Comparison of ENCODE assay signal across 14 mouse cellular contexts in the genomic region with DNA sequence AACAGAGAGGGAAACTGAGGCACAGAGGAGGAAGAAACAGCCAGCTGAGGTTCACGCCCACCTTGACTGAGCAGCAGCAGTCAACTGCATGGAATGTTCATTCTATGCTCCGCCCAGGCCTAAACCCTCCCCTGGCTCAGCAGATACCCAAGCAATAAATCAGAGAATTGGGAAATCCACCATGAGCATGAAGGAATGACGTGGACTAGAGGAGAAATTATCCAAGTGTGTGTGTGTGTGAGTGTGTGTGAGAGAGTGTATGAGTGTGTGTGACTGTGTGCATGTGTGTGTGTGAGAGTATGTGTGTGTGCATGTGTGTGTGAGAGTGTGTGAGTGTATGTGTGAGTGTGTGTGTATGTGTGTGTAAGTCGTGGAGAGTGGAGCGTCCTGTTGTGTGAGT. TPM values are rescaled to one million over a fixed set of nuclear protein-coding genes. Genes with fewer than 3 reads are reported as not detected.
DNase-seq lines count a peak whose midpoint lies in the region; TF ChIP-seq lines count a peak whose summit lies in the region.
"Had no signal": no experiment of that assay in that cellular context is flagged by ENCODE, and none has a peak within 500 bp of the region (broad histone marks: within the 10 kb centered on the region; RNA-seq: fewer than 3 reads in every experiment).

No protein-coding gene starts in this region.

- in situ Hi-C loops in CH12.LX (cut with MboI; ENCODE audit: low pct_ligation_motif_present, low pct_unique_long_range_greater_than_20kb, low sequenced_read_pairs) = no loop called here

- TF ChIP-seq EP300 in CH12.LX (IDR thresholded peaks at IDR 0.05; ENCODE audit: low read length) = no peak
- no peak for TF ChIP-seq EP300 in heart, adult 2 months (IDR thresholded peaks at IDR 0.05; ENCODE audit: insufficient read depth, low read depth, low read length)

- TF ChIP-seq POLR2A in CH12.LX (IDR thresholded peaks at IDR 0.05; ENCODE audit: low read depth, low read length) = 0 out of 2 replicates have a peak, but pooled peaks have one; percentile 3
- TF ChIP-seq POLR2A in bone marrow, adult 2 months (IDR thresholded peaks at IDR 0.05; ENCODE audit: borderline replicate concordance, control insufficient read depth, low read depth, low read length) = no peak
- no peak for TF ChIP-seq POLR2A in heart, adult 2 months (IDR thresholded peaks at IDR 0.05; ENCODE audit: insufficient read depth, low read depth, low read length)

- H3K4me1 ChIP-seq in CH12.LX (ENCODE audit: control insufficient read depth in 1 of 2, insufficient read depth in 2 of 2) = peaks cover 39 to 63% of the 10 kb centered on the region in 2 experiments
- peaks cover 4% of the 10 kb centered on the region for H3K4me1 ChIP-seq in bone marrow, adult 2 months (ENCODE audit: control insufficient read depth, insufficient read depth, low read length)
- H3K4me1 ChIP-seq in heart, adult 2 months (ENCODE audit: control insufficient read depth, insufficient read depth, low read length) = peaks cover 12% of the 10 kb centered on the region

- DNase-seq in 3T3-L1 (ENCODE audit: low read depth, low spot score) = peak; percentile 87
- DNase-seq in CH12.LX (ENCODE audit: extremely low read depth) = no peak
- peak; percentile 64 for DNase-seq in lung, postnatal 10 days
- no peak for DNase-seq in heart, adult 2 months
- no peak for DNase-seq in ovary, postnatal 10 days (ENCODE audit: low spot score)
- DNase-seq in neural tube, embryonic 10.5 days (ENCODE audit: extremely low spot score, low spot score) = no peak
- DNase-seq: cerebellum, adult 11 months; forebrain, postnatal 0 days; heart, adult 11 months; heart, postnatal 4 days; kidney, adult 18-20 months; thymus, adult 2 months had no signal

- dilution Hi-C loops in CH12.LX (cut with MboI; ENCODE audit: extremely low pct_ligation_motif_present, extremely low pct_unique_long_range_greater_than_20kb, low sequenced_read_pairs) = no loop called here

- no peak overlapping the region for H3K9ac ChIP-seq in CH12.LX (ENCODE audit: insufficient read depth, low read depth)
- no peak overlapping the region for H3K9ac ChIP-seq in heart, adult 2 months (ENCODE audit: low read depth, low read length)
- H3K9ac ChIP-seq: forebrain, postnatal 0 days had no signal

- WGBS in bone marrow, adult 2 months = 74% methylated on average over 5 of the region's 5 CpGs
- WGBS in heart, adult 2 months = 91% methylated on average over 5 of the region's 5 CpGs

- H3K79me2 ChIP-seq in CH12.LX (replicated peaks; ENCODE audit: control insufficient read depth, extremely low read depth, insufficient read depth, poor library complexity, severe bottlenecking) = peaks cover 41% of the 10 kb centered on the region
- no peaks in the 10 kb centered on the region for H3K79me2 ChIP-seq in heart, adult 2 months (replicated peaks; ENCODE audit: control insufficient read depth, insufficient read depth, low read length)

- no peak for TF ChIP-seq CTCF in CH12.LX (conservative IDR thresholded peaks at IDR 0.05 in 1 of 2, IDR thresholded peaks at IDR 0.05 in 1 of 2; ENCODE audit: low read depth in 2 of 2, low read length in 2 of 2)
- TF ChIP-seq CTCF in bone marrow, adult 2 months (IDR thresholded peaks at IDR 0.05; ENCODE audit: control insufficient read depth, insufficient read depth, low read length) = no peak
- TF ChIP-seq CTCF in heart, adult 2 months (IDR thresholded peaks at IDR 0.05) = no peak

- no peaks in the 10 kb centered on the region for H3K27me3 ChIP-seq in CH12.LX (replicated peaks)
- no peaks in the 10 kb centered on the region for H3K27me3 ChIP-seq in heart, adult 2 months (ENCODE audit: control insufficient read depth, insufficient read depth, low read length)

- peaks cover 5% of the 10 kb centered on the region for H3K9me3 ChIP-seq in CH12.LX (replicated peaks; ENCODE audit: low read length)

- peak overlapping the region in 1 of 3 experiments; percentile 38 for H3K4me3 ChIP-seq in CH12.LX (replicated peaks in 1 of 3; ENCODE audit: low read depth in 2 of 3, low read length in 2 of 3, poor library complexity in 1 of 3)
- H3K4me3 ChIP-seq in bone marrow, adult 2 months (replicated peaks; ENCODE audit: control insufficient read depth, low read depth, low read length) = no peak overlapping the region
- H3K4me3 ChIP-seq in heart, adult 2 months = no peak overlapping the region

- TF ChIP-seq RAD21 in CH12.LX (IDR thresholded peaks at IDR 0.05; ENCODE audit: low read depth, low read length) = no peak

- peaks cover 28 to 51% of the 10 kb centered on the region in 2 experiments for H3K36me3 ChIP-seq in CH12.LX (replicated peaks in 1 of 2; ENCODE audit: control insufficient read depth in 1 of 2, insufficient read depth in 1 of 2, low read length in 1 of 2)
- no peaks in the 10 kb centered on the region for H3K36me3 ChIP-seq in heart, adult 2 months (ENCODE audit: control insufficient read depth, insufficient read depth, low read length)

- intact Hi-C loops in heart, adult 2 months (cut with DNase I) = no loop called here

- H3K27ac ChIP-seq in CH12.LX (ENCODE audit: insufficient read depth, low read depth) = peak overlapping the region; percentile 95
- peak overlapping the region; percentile 79; the same call in 1 of the 2 replicates for H3K27ac ChIP-seq in bone marrow, adult 2 months (ENCODE audit: control insufficient read depth, insufficient read depth, low read depth, low read length, poor library complexity)
- H3K27ac ChIP-seq in heart, adult 2 months = no peak overlapping the region

- peak overlapping the region; percentile 48; the same call in 1 of the 2 replicates for H3K4me2 ChIP-seq in CH12.LX (ENCODE audit: insufficient read depth, low read depth, poor library complexity, severe bottlenecking)

TF ChIP-seq in CH12.LX, 34 proteins besides CTCF, POLR2A, EP300 and RAD21:
- TF ChIP-seq TCF12 (IDR thresholded peaks at IDR 0.05; ENCODE audit: low read depth, low read length) = peak; percentile 26; the same call in 1 of the 2 replicates
- no peak for TF ChIP-seq MYC (IDR thresholded peaks at IDR 0.05; ENCODE audit: low read depth, low read length)

RNA-seq across cellular contexts. Expression of gene Bcl3, which starts 4.1 kb away (rescaled TPM):
- total RNA-seq in CH12.LX (2012; rRNA removed) (15.8 and 18.8 TPM in 2 replicates), CH12.LX (2014; rRNA removed) (3.2 and 3.8 TPM in 2 replicates)
- 17.9 and 25.2 TPM in 2 replicates for polyA plus RNA-seq in CH12.LX (2012; ENCODE audit: insufficient read length, low read depth)
- polyA plus RNA-seq in bone marrow, adult 2 months (2011; ENCODE audit: insufficient read depth, insufficient read length, low replicate concordance, missing spikeins) = 6.4 and 13.0 TPM in 2 replicates
- 1 to 10 TPM; 3.5 to 6.1 TPM for total RNA-seq in heart, adult 2 months (2021)
- polyA plus RNA-seq in heart, adult 2 months (2012; rRNA removed) = 11.9 and 14.0 TPM in 2 replicates

RNA-seq across cellular contexts. Expression of gene Cblc, which starts 21.8 kb away (rescaled TPM):
- total RNA-seq in CH12.LX (2012; rRNA removed) = 30.8 and 38.9 TPM in 2 replicates
- 6.4 and 7.2 TPM in 2 replicates for total RNA-seq in CH12.LX (2014; rRNA removed)
- polyA plus RNA-seq in CH12.LX (2012; ENCODE audit: insufficient read length, low read depth) = 12.7 and 13.4 TPM in 2 replicates
- not detected in 2 replicates for polyA plus RNA-seq in bone marrow, adult 2 months (2011; ENCODE audit: insufficient read depth, insufficient read length, low replicate concordance, missing spikeins)
- total RNA-seq in heart, adult 2 months (2021) = under 1 TPM; 0.63 to 0.77 TPM
- 0.41 and 1.2 TPM in 2 replicates for polyA plus RNA-seq in heart, adult 2 months (2012; rRNA removed)
- total RNA-seq: heart, postnatal 4 days; layer of hippocampus, postnatal 14 days had no signal

RNA-seq across cellular contexts. Expression of gene Gm19345, which starts 33.4 kb away (rescaled TPM):
- total RNA-seq in CH12.LX (2012; rRNA removed) (0.59 TPM in 1 of 2 replicates, not detected in the other), CH12.LX (2014; rRNA removed) (not detected in 2 replicates)
- 4.1 and 4.3 TPM in 2 replicates for polyA plus RNA-seq in CH12.LX (2012; ENCODE audit: insufficient read length, low read depth)
- not detected in 2 replicates for polyA plus RNA-seq in bone marrow, adult 2 months (2011; ENCODE audit: insufficient read depth, insufficient read length, low replicate concordance, missing spikeins)
- total RNA-seq in heart, adult 2 months (2021) = not detected
- polyA plus RNA-seq in heart, adult 2 months (2012; rRNA removed) = not detected in 2 replicates
- total RNA-seq: heart, postnatal 4 days had no signal

RNA-seq across cellular contexts. Expression of gene Ceacam16, which starts 42.7 kb away (rescaled TPM):
- 2.5 and 3.2 TPM in 2 replicates for total RNA-seq in CH12.LX (2012; rRNA removed)
- 0.88 and 1.1 TPM in 2 replicates for total RNA-seq in CH12.LX (2014; rRNA removed)
- polyA plus RNA-seq in CH12.LX (2012; ENCODE audit: insufficient read length, low read depth) = 6.8 and 7.7 TPM in 2 replicates
- 3.8 and 8.2 TPM in 2 replicates for polyA plus RNA-seq in bone marrow, adult 2 months (2011; ENCODE audit: insufficient read depth, insufficient read length, low replicate concordance, missing spikeins)
- total RNA-seq in heart, adult 2 months (2021) = under 1 TPM in 1 of 2 experiments, not detected in 1; 0.14 TPM
- polyA plus RNA-seq in heart, adult 2 months (2012; rRNA removed) = 0.35 and 0.66 TPM in 2 replicates
- total RNA-seq: forebrain, postnatal 0 days; layer of hippocampus, postnatal 14 days had no signal

RNA-seq across cellular contexts. Expression of gene Bcam, which starts 47.6 kb away (rescaled TPM):
- total RNA-seq in CH12.LX (2012; rRNA removed) = 8.2 and 10.9 TPM in 2 replicates
- 2.4 and 3.0 TPM in 2 replicates for total RNA-seq in CH12.LX (2014; rRNA removed)
- polyA plus RNA-seq in CH12.LX (2012; ENCODE audit: insufficient read length, low read depth) = 4.8 and 5.3 TPM in 2 replicates
- 0.79 and 4.5 TPM in 2 replicates for polyA plus RNA-seq in bone marrow, adult 2 months (2011; ENCODE audit: insufficient read depth, insufficient read length, low replicate concordance, missing spikeins)
- total RNA-seq in heart, adult 2 months (2021) = 100 to 1,000 TPM; 190 to 214 TPM
- polyA plus RNA-seq in heart, adult 2 months (2012; rRNA removed) = 240 and 262 TPM in 2 replicates

Comparison
In these comparisons a context has a peak if more than half of its experiments do, and no peak if none do; other contexts are left out.
1. DNase-seq: peak in 3T3-L1 (single experiment) and lung, postnatal 10 days (single experiment); none in CH12.LX (single experiment), heart, adult 2 months (0 of 2), ovary, postnatal 10 days (single experiment) and neural tube, embryonic 10.5 days (single experiment).